Mouse (Mus musculus) olfactory bulb, adult 2 months (tissue): ENCODE measurements around the gene Aktip.

Experiments used
- CTCF ChIP-seq: fragments of 200-500 bp; IDR thresholded peaks from 2 replicates; pipeline ENCODE4 v1.5.1; 2012; ENCODE audit warnings: low read depth, mild to moderate bottlenecking, low read length, moderate library complexity; ENCODE audit not compliant: insufficient read depth
- POLR2A ChIP-seq: fragments of 200-500 bp; IDR thresholded peaks from 2 replicates; pipeline ENCODE4 v1.6.1; 2012; ENCODE audit warnings: mild to moderate bottlenecking, low read depth, low read length, moderate library complexity; ENCODE audit not compliant: insufficient read depth

GRCm38 (mm10) chr8:91114428-91114827 lies 85.3 kb downstream of the Aktip start:
- TF ChIP-seq CTCF = no peak
- no peak for TF ChIP-seq POLR2A
